In the genomic region with DNA sequence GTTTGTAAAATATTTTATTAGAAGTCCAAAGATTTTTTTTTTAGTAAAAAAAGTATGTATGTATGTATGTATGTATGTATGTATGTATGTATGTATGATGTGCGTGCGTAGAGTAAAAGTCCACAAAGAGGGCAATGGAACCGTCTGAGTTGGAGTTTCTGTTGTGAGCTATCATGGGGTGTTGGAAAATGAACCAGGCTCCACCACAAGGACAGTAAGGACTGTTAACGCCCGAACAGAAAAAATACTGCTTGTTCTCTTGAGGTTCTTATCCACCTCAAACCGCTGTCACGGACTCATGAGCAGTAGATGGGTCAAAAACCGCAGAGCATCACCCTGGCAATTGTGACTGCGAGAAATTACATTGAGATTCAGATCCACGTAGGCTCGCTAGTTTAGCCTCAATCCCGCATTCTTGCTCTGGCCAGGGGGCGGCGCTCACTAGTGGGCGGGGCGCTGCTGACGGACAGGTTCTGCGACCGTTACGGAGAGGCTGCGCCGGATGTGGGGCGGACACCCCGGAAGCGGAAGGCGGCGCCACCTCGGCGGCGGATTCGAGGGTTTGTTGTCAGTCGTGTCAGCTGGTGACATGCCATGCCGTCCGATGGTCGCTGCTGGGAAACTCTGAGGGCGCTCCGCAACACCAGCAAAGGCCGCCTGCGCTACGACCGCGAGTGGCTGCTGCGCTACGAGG, we compare ENCODE assay signal across 8 mouse cellular contexts. TPM values are rescaled to one million over a fixed set of nuclear protein-coding genes. Genes with fewer than 3 reads are reported as not detected.
A peak's percentile ranks its signal among the peaks of the same experiment; 100 is the strongest.
DNase-seq lines count a peak whose midpoint lies in the region; ATAC-seq lines count a peak whose summit lies in the region.

A gene (plus strand): TSS at position 521 of the 694 bp plus-strand sequence.

- H3K27ac ChIP-seq in heart, embryonic 10.5 days, result peak within 1 kb of the TSS; percentile 89
- H3K27ac ChIP-seq in kidney, embryonic 15.5 days, result peak within 1 kb of the TSS; percentile 86

- H3K4me1 ChIP-seq in heart, embryonic 10.5 days, result peaks cover 9% of the 10 kb centered on the region
- H3K4me1 ChIP-seq in kidney, embryonic 15.5 days, result peaks cover 7% of the 10 kb centered on the region

- peak; percentile 99 for DNase-seq in B cell, adult 2 months
- peak; percentile 96 for DNase-seq in brain, adult 2 months (ENCODE audit: low read depth, low spot score)
- DNase-seq in heart, embryonic 10.5 days (ENCODE audit: low spot score), result peak; percentile 98
- peak; percentile 98 for DNase-seq in liver
- DNase-seq in spleen, postnatal 4 days (ENCODE audit: low spot score in 2 of 2), result peak; percentile 97 to 99

- WGBS in heart, embryonic 10.5 days, result 3% methylated on average over 44 of the region's 44 CpGs
- WGBS in kidney, embryonic 15.5 days, result 3% methylated on average over 44 of the region's 44 CpGs

- peak within 1 kb of the TSS; percentile 70 for H3K4me2 ChIP-seq in kidney, embryonic 15.5 days

- peak; percentile 99 for ATAC-seq in erythroblast, adult 5-6 weeks (replicated peaks; ENCODE audit: low FRiP score, poor library complexity, severe bottlenecking)
- peak; percentile 96 for ATAC-seq in kidney, embryonic 15.5 days (replicated peaks; ENCODE audit: low FRiP score)
- ATAC-seq in monocyte, adult 5-6 weeks (replicated peaks; ENCODE audit: insufficient number of reproducible peaks, low FRiP score, low TSS enrichment, poor library complexity, severe bottlenecking), result peak; percentile 98

- no peaks in the 10 kb centered on the region for H3K9me3 ChIP-seq in heart, embryonic 10.5 days
- H3K9me3 ChIP-seq in kidney, embryonic 15.5 days (replicated peaks), result no peaks in the 10 kb centered on the region

- peak within 1 kb of the TSS; percentile 65 for H3K9ac ChIP-seq in kidney, embryonic 15.5 days

- peak within 1 kb of the TSS; percentile 93 for H3K4me3 ChIP-seq in heart, embryonic 10.5 days
- H3K4me3 ChIP-seq in kidney, embryonic 15.5 days (replicated peaks), result peak within 1 kb of the TSS; percentile 91

- no peaks in the 10 kb centered on the region for H3K27me3 ChIP-seq in heart, embryonic 10.5 days (ENCODE audit: insufficient read depth, poor library complexity, severe bottlenecking)
- no peaks in the 10 kb centered on the region for H3K27me3 ChIP-seq in kidney, embryonic 15.5 days

- H3K36me3 ChIP-seq in heart, embryonic 10.5 days, result peaks cover 46% of the 10 kb centered on the region
- H3K36me3 ChIP-seq in kidney, embryonic 15.5 days, result peaks cover 46% of the 10 kb centered on the region

RNA-seq across cellular contexts. Expression of the gene that starts here (rescaled TPM):
- total RNA-seq in erythroblast, adult 5-6 weeks (2015; ENCODE audit: low replicate concordance), result 3.5 and 12.1 TPM in 2 replicates
- total RNA-seq in erythroblast, adult 5-6 weeks (2017; ENCODE audit: low replicate concordance), result 16.0 and 23.0 TPM in 2 replicates
- polyA plus RNA-seq in heart, embryonic 10.5 days (2016; fragmentation: Nextera tagmentation; extraction: Ambion mirVana), result 50.0 and 61.3 TPM in 2 replicates
- 60.1 and 65.5 TPM in 2 replicates for polyA plus RNA-seq in kidney, embryonic 15.5 days (2015; fragmentation: Nextera tagmentation; extraction: Ambion mirVana)
- total RNA-seq in monocyte, adult 5-6 weeks (2017), result 62.8 to 92.3 TPM (median 86.3 TPM) in 3 replicates

Comparison
In these comparisons a context has a peak if more than half of its experiments do, and no peak if none do; other contexts are left out.
1. Peak in every context shown above with its lines: DNase-seq, ATAC-seq, H3K4me3 ChIP-seq and H3K27ac ChIP-seq.